Mouse (Mus musculus) megakaryocyte, embryonic 14.5 days (primary cell): ENCODE results near the gene Fastkd2.

Experiments
- FLI1 ChIP-seq: IDR thresholded peaks from 2 replicates; pipeline ENCODE4 v1.6.1; 2012; ENCODE audit warnings: low read length, inconsistent platforms, mixed read lengths
- GATA1 ChIP-seq: IDR thresholded peaks from 3 replicates; pipeline ENCODE4 v1.6.1; 2012; ENCODE audit warnings: mixed read lengths, low read length, inconsistent platforms, borderline replicate concordance

- TF ChIP-seq GATA1, result no peak
- no peak for TF ChIP-seq FLI1
Measured at GRCm38 (mm10) chr1:63756005-63756404, 25.6 kb downstream of the Fastkd2 start.
